Mouse (Mus musculus) liver, embryonic 14.5 days (tissue): Measurements from ENCODE around the gene P2rx7.

ENCODE experiments used
- CTCF ChIP-seq: IDR thresholded peaks from 2 replicates; pipeline ENCODE4 v1.5.1; 2016; ENCODE audit warnings: antibody characterized with exemption, low read depth, control low read depth
- EP300 ChIP-seq: IDR thresholded peaks from 2 replicates; pipeline ENCODE4 v1.6.1; 2016; ENCODE audit warnings: antibody characterized with exemption, low read depth

DNA sequence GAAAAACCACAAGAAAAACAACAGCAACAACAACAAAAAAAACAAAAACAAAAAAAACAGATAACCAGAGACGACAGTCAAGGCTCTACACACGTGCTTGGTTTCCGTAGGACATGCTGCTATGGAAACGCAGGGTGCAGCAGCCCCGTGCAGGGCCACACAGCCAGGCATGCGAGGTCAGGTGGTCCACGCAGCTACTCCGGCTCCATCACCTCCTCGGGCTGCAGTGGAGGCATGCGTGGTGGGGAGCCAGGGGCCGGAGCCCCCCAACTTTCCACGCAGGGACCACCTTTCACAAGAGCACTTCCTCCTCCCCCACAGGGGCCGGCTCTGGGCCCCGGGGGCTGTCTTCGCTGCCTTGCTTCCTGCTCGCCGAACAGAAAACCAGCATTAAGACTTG, 90.2 kb downstream of the P2rx7 start:
- TF ChIP-seq EP300: no peak
- TF ChIP-seq CTCF: no peak
